11 mouse cellular contexts compared by ENCODE assay signal in the genomic region with DNA sequence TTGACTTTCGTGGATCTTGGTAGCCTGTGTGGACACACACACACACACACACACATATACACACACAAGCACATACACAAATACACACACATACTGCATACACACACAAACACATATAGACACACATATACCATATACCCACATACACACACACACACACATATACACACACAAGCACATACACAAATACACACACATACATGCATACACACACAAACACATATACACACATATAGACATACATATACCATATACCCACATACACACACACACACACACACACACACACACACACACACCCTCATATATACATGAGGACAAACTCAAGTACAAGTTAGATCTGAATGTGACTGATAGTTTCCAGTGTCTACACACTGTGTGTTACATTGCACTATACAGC.
DNase-seq lines count a peak whose midpoint lies in the region; ATAC-seq and TF ChIP-seq lines count a peak whose summit lies in the region.
"Had no signal": no experiment of that assay in that cellular context is flagged by ENCODE, and none has a peak within 500 bp of the region (broad histone marks: within the 10 kb centered on the region; RNA-seq: fewer than 3 reads in every experiment).

No protein-coding gene starts in this region.

- H3K9me3 ChIP-seq in heart, embryonic 14.5 days (ENCODE audit: control insufficient read depth, low read length), result no peaks in the 10 kb centered on the region
- H3K9me3 ChIP-seq in lung, embryonic 16.5 days (ENCODE audit: control insufficient read depth, low read length), result no peaks in the 10 kb centered on the region
- no peaks in the 10 kb centered on the region for H3K9me3 ChIP-seq in hindbrain, postnatal 0 days (ENCODE audit: low read length)
- no peaks in the 10 kb centered on the region for H3K9me3 ChIP-seq in stomach, postnatal 0 days (ENCODE audit: control insufficient read depth, low read length)

- H3K27ac ChIP-seq in heart, embryonic 14.5 days (replicated peaks in 1 of 2; ENCODE audit: control insufficient read depth in 1 of 2, insufficient read depth in 1 of 2, low read depth in 2 of 2, low read length in 2 of 2), result no peak overlapping the region
- H3K27ac ChIP-seq in lung, embryonic 16.5 days (ENCODE audit: low read length), result no peak overlapping the region
- no peak overlapping the region for H3K27ac ChIP-seq in hindbrain, postnatal 0 days
- no peak overlapping the region for H3K27ac ChIP-seq in stomach, postnatal 0 days (replicated peaks)

- H3K4me1 ChIP-seq in heart, embryonic 14.5 days (ENCODE audit: control insufficient read depth in 2 of 2, insufficient read depth in 2 of 2, low read length in 2 of 2), result no peaks in the 10 kb centered on the region
- H3K4me1 ChIP-seq in lung, embryonic 16.5 days (replicated peaks; ENCODE audit: control insufficient read depth, insufficient read depth, low read length), result no peaks in the 10 kb centered on the region
- no peaks in the 10 kb centered on the region for H3K4me1 ChIP-seq in hindbrain, postnatal 0 days (ENCODE audit: insufficient read depth, low read length)
- no peaks in the 10 kb centered on the region for H3K4me1 ChIP-seq in stomach, postnatal 0 days (replicated peaks; ENCODE audit: control insufficient read depth, insufficient read depth)

- 0 out of 2 replicates have a peak, but pooled peaks have one; percentile 39 for ATAC-seq in heart, embryonic 14.5 days (ENCODE audit: insufficient number of reproducible peaks, insufficient read depth, low FRiP score, low read depth)
- peak; percentile 41; the same call in 1 of the 2 replicates for ATAC-seq in lung, embryonic 16.5 days (ENCODE audit: low read depth)
- ATAC-seq in hindbrain, postnatal 0 days, result peak; percentile 49; the same call in 1 of the 2 replicates
- 0 out of 2 replicates have a peak, but pooled peaks have one; percentile 24 for ATAC-seq in stomach, postnatal 0 days (ENCODE audit: low FRiP score, low TSS enrichment)

- WGBS in heart, embryonic 14.5 days, result 79% methylated on average over 1 of the region's 1 CpGs
- 89% methylated on average over 1 of the region's 1 CpGs for WGBS in lung, embryonic 16.5 days
- WGBS in hindbrain, postnatal 0 days, result 82% methylated on average over 1 of the region's 1 CpGs
- 86% methylated on average over 1 of the region's 1 CpGs for WGBS in stomach, postnatal 0 days

- no peak overlapping the region for H3K9ac ChIP-seq in heart, embryonic 14.5 days (ENCODE audit: low read length)
- no peak overlapping the region for H3K9ac ChIP-seq in lung, embryonic 16.5 days (ENCODE audit: low read length)
- H3K9ac ChIP-seq in hindbrain, postnatal 0 days (replicated peaks; ENCODE audit: low read length), result no peak overlapping the region
- no peak overlapping the region for H3K9ac ChIP-seq in stomach, postnatal 0 days (ENCODE audit: low read length)

- intact Hi-C loops in heart, postnatal 25 days (cut with DNase I), result no loop called here

- no peak for DNase-seq in heart, postnatal 25 days (ENCODE audit: low spot score)
- DNase-seq in lung, postnatal 14 days, result no peak
- DNase-seq in hindbrain, postnatal 0 days (ENCODE audit: low spot score), result no peak
- no peak for DNase-seq in stomach, postnatal 0 days (ENCODE audit: low spot score)
- no peak for DNase-seq in left cerebral cortex, adult 9 months (ENCODE audit: low spot score in 2 of 2)
- DNase-seq: cerebellum, adult 8-10 months; kidney, postnatal 36 days; layer of hippocampus, postnatal 36 days; thymus, postnatal 4 days had no signal

- H3K4me3 ChIP-seq in heart, embryonic 14.5 days (ENCODE audit: control insufficient read depth in 1 of 2, insufficient read depth in 1 of 2, low read depth in 1 of 2, low read length in 2 of 2), result no peak overlapping the region
- no peak overlapping the region for H3K4me3 ChIP-seq in lung, embryonic 16.5 days (ENCODE audit: low read length)
- no peak overlapping the region for H3K4me3 ChIP-seq in hindbrain, postnatal 0 days (ENCODE audit: low read length)
- no peak overlapping the region for H3K4me3 ChIP-seq in stomach, postnatal 0 days (ENCODE audit: low read depth, low read length)

- no peak overlapping the region for H3K4me2 ChIP-seq in heart, embryonic 14.5 days (ENCODE audit: low read length)
- H3K4me2 ChIP-seq in lung, embryonic 16.5 days (ENCODE audit: low read depth, low read length), result no peak overlapping the region
- no peak overlapping the region for H3K4me2 ChIP-seq in hindbrain, postnatal 0 days (ENCODE audit: low read depth, low read length)
- no peak overlapping the region for H3K4me2 ChIP-seq in stomach, postnatal 0 days (replicated peaks; ENCODE audit: low read depth)

- H3K36me3 ChIP-seq in heart, embryonic 14.5 days (ENCODE audit: control insufficient read depth, insufficient read depth, low read length), result no peaks in the 10 kb centered on the region
- no peaks in the 10 kb centered on the region for H3K36me3 ChIP-seq in lung, embryonic 16.5 days (ENCODE audit: control insufficient read depth, insufficient read depth, low read length)
- H3K36me3 ChIP-seq in hindbrain, postnatal 0 days (ENCODE audit: insufficient read depth, low read length), result no peaks in the 10 kb centered on the region
- H3K36me3 ChIP-seq in stomach, postnatal 0 days (ENCODE audit: control insufficient read depth, insufficient read depth, low read length), result no peaks in the 10 kb centered on the region

- TF ChIP-seq EP300 in stomach, postnatal 0 days (optimal IDR thresholded peaks at IDR 0.05), result no peak

- TF ChIP-seq CTCF in hindbrain, postnatal 0 days (IDR thresholded peaks at IDR 0.05; ENCODE audit: low read depth), result no peak
- no peak for TF ChIP-seq CTCF in stomach, postnatal 0 days (IDR thresholded peaks at IDR 0.05; ENCODE audit: low read depth)

- no peaks in the 10 kb centered on the region for H3K27me3 ChIP-seq in heart, embryonic 14.5 days (ENCODE audit: control insufficient read depth, insufficient read depth, low read length)
- no peaks in the 10 kb centered on the region for H3K27me3 ChIP-seq in lung, embryonic 16.5 days (ENCODE audit: control insufficient read depth, insufficient read depth, low read depth, low read length)
- H3K27me3 ChIP-seq in hindbrain, postnatal 0 days (ENCODE audit: insufficient read depth, low read length), result no peaks in the 10 kb centered on the region
- H3K27me3 ChIP-seq in stomach, postnatal 0 days (ENCODE audit: control insufficient read depth, insufficient read depth, low read length), result no peaks in the 10 kb centered on the region
